Mouse (Mus musculus) heart, embryonic 14.5 days (tissue): Measurements from ENCODE around the gene Wdr4. TPM values are rescaled to one million over a fixed set of nuclear protein-coding genes. Genes with fewer than 3 reads are reported as not detected.

Experiments
- ATAC-seq: fragments of 200-750 bp; cut with Nextera tagmentation; 2 replicates; pipeline ENCODE4 v1.8.0; 2017; ENCODE audit warnings: low read depth, moderate TSS enrichment; ENCODE audit not compliant: insufficient number of reproducible peaks, insufficient read depth, low FRiP score
- H3K27ac ChIP-seq, 2 experiments: fragments of 200-500 bp in 1 of 2; fragments of 300-500 bp in 1 of 2; sonication (generic) in 1 of 2; replicated peaks in 1 of 2; 2 replicates each; pipeline ENCODE4 v1.5.1; 2012 to 2014; ENCODE audit warnings: low read depth in 2 of 2, low read length in 2 of 2, control low read depth in 1 of 2, mild to moderate bottlenecking in 1 of 2, mixed read lengths in 1 of 2; ENCODE audit not compliant: control insufficient read depth in 1 of 2, insufficient read depth in 1 of 2
- H3K27me3 ChIP-seq: fragments of 300-500 bp; sonication (generic); 2 replicates; pipeline ENCODE4 v1.6.1; 2014; ENCODE audit warnings: mild to moderate bottlenecking, low read length, control low read depth; ENCODE audit not compliant: control insufficient read depth, insufficient read depth
- H3K36me3 ChIP-seq: fragments of 300-500 bp; sonication (generic); 2 replicates; pipeline ENCODE4 v1.6.1; 2014; ENCODE audit warnings: mild to moderate bottlenecking, control low read depth, low read length, mixed read lengths; ENCODE audit not compliant: control insufficient read depth, insufficient read depth
- H3K4me1 ChIP-seq, 2 experiments: fragments of 200-500 bp in 1 of 2; fragments of 300-500 bp in 1 of 2; sonication (generic) in 1 of 2; 2 replicates each; pipeline ENCODE4 v1.6.1; 2012 to 2014; ENCODE audit warnings: low read length in 2 of 2, control low read depth in 1 of 2, mixed read lengths in 1 of 2; ENCODE audit not compliant: control insufficient read depth in 2 of 2, insufficient read depth in 2 of 2
- H3K4me2 ChIP-seq: fragments of 300-500 bp; sonication (generic); 2 replicates; pipeline ENCODE4 v1.6.1; 2014; ENCODE audit warnings: mild to moderate bottlenecking, low read length
- H3K4me3 ChIP-seq, 2 experiments: fragments of 200-500 bp in 1 of 2; fragments of 300-500 bp in 1 of 2; sonication (generic) in 1 of 2; 2 replicates each; pipeline ENCODE4 v1.5.1; 2012 to 2014; ENCODE audit warnings: low read length in 2 of 2, mild to moderate bottlenecking in 2 of 2, control low read depth in 1 of 2, low read depth in 1 of 2, moderate library complexity in 1 of 2; ENCODE audit not compliant: control insufficient read depth in 1 of 2, insufficient read depth in 1 of 2
- H3K9ac ChIP-seq: fragments of 300-500 bp; sonication (generic); 2 replicates; pipeline ENCODE4 v1.6.1; 2014; ENCODE audit warnings: mild to moderate bottlenecking, low read length
- H3K9me3 ChIP-seq: fragments of 300-500 bp; sonication (generic); 2 replicates; pipeline ENCODE4 v1.6.1; 2016; ENCODE audit warnings: low read length, control low read depth; ENCODE audit not compliant: control insufficient read depth
- WGBS: fragments of 180-500 bp; shearing (Covaris S2); extraction: QIAGEN DNeasy Blood & Tissue Kit; methylation state at CpG from one replicate; pipeline ENCODE4 v1.1.7; 2014; 5-methylcytosine and 5-hydroxymethylcytosine counted together
- polyA plus RNA-seq: library from polyadenylated mRNA; unstranded; fragments of >200 nt; fragmentation: Nextera tagmentation; extraction: Ambion mirVana; gene quantifications from 2 replicates; pipeline ENCODE4 v1.2.1, GENCODE M21; 2014

Wdr4 gene
- polyA plus RNA-seq, 1 experiment from 2014 or later, result 17.9 TPM

DNA sequence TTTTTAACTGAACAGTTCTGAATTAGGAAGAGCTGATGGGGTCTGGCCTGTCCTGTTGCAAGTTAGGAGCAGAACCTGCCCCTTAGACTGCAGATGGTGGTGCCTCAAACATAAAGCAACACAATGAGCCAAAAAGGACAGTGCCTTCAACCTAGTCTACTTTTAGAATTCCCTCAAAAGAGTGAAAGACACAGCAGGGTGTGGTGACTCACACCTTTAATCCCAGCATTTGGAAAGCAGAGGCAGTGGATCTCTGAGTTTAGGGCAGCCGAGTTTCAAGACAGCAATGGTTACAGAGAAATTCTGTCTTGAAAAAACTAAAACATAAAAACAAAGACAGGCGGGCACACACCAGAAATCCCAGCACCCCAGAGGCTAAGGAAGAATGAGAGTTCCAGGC is 15.8 kb downstream of the Wdr4 start:
- Histone ChIP-seq H3K4me3 (no peak overlapping the region), H3K36me3 (peaks cover 93% of the 10 kb centered on the region), H3K27me3 (no peaks in the 10 kb centered on the region), H3K27ac (no peak overlapping the region), H3K4me1 (peaks cover 0 to 3% of the 10 kb centered on the region in 2 experiments; a peak in 1 of 4 replicates), H3K9me3 (no peaks in the 10 kb centered on the region), H3K9ac (no peak overlapping the region), H3K4me2 (no peak overlapping the region)
- no peak for ATAC-seq
- 96% methylated on average over 2 of the region's 2 CpGs for WGBS

DNA sequence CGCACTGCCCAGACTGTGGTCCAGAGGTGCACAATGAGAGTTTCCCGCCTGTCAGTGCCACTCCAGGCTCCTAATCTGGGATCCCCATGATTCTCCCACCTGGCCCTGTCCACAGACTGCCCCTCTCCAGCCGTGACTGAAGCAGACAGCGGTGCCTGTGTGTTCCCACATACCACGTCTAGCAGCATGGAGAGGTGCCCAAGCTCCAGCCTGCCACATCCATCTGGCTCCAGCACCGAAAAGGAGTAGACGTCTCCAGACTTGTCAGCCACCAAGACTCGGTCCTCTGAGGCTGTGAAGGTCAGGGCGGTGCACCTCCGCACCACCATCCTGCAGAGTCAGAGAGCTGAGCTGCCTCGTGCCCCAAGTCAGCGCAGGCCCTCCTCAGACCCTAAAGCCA is 16.4 kb downstream of the Wdr4 start:
- no peak overlapping the region for H3K4me2 ChIP-seq
- 93% methylated on average over 12 of the region's 12 CpGs for whole genome bisulfite sequencing
- no peak overlapping the region for H3K4me3 ChIP-seq
- H3K27ac ChIP-seq, result no peak overlapping the region
- peaks cover 94% of the 10 kb centered on the region for H3K36me3 ChIP-seq
- no peaks in the 10 kb centered on the region for H3K27me3 ChIP-seq
- H3K4me1 ChIP-seq, result peaks cover 0 to 3% of the 10 kb centered on the region in 2 experiments; a peak in 1 of 4 replicates
- H3K9ac ChIP-seq, result no peak overlapping the region
- no peak for ATAC-seq
- H3K9me3 ChIP-seq, result no peaks in the 10 kb centered on the region

DNA sequence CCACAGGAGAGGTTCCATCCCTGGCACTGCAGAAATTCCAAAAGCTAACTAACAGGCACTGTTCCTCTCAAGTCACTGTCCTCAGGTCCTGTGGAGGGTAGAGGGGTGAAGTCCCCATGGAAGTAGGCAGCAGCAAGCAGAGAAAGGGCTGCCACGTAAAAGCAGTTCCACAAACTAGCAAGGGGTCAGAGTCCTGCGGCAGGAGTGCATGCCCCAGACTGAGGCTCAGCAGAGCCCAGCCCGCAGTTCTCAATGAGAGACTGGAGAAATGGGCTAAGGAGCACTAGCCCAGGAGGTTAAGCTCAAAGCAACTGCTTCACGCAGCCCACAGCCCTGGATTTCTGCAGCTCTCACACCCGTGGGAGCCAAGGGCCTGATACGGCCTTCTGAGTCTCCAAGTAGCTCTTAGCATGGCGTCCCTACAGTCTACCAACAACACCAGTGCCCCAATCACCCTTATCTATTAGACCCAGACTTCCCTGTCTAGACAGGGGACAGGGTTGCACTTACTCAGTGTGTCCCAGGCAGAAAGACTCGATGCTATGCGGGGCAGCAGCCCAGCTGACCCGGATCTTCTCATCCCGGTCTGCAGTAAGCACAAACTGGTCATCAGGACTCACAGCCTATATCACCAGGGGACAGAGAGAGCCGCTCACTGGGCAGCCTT is 17.4 kb downstream of the Wdr4 start:
- no peak for ATAC-seq
- H3K4me2 ChIP-seq, result no peak overlapping the region
- peaks cover 94% of the 10 kb centered on the region for H3K36me3 ChIP-seq

DNA sequence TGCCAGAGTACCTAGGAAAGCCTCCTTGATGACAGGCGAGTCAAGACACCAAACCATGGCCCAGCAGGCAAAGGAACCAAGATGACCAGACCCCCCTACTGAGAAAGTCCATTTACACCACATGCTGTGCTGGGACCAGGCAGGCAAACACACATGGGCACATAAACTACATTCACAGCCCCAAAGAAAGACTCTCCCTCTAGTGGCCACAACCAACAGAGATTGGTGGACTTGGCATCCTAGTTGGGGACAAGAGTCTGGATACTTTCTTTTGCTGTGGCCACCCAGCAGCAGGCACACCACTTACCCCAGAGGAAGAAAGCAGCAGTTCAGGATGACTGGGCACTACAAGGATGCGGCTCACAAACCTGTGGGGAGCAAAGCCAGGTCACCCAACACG is 18.9 kb downstream of the Wdr4 start:
- Histone ChIP-seq H3K9me3 (no peaks in the 10 kb centered on the region), H3K4me3 (no peak overlapping the region), H3K9ac (no peak overlapping the region), H3K27ac (no peak overlapping the region), H3K4me1 (peaks cover 0 to 3% of the 10 kb centered on the region in 2 experiments; a peak in 1 of 4 replicates), H3K4me2 (no peak overlapping the region), H3K27me3 (no peaks in the 10 kb centered on the region), H3K36me3 (peaks cover 96% of the 10 kb centered on the region)
- no peak for ATAC-seq
- 79% methylated on average over 3 of the region's 3 CpGs for WGBS

More for the DNA sequence above, 17.4 kb downstream of the Wdr4 start:
- 79% methylated on average over 12 of the region's 12 CpGs for WGBS
- H3K4me1 ChIP-seq, result peaks cover 0 to 3% of the 10 kb centered on the region in 2 experiments; a peak in 1 of 4 replicates
- no peak overlapping the region for H3K27ac ChIP-seq
- H3K27me3 ChIP-seq, result no peaks in the 10 kb centered on the region
- no peak overlapping the region for H3K4me3 ChIP-seq
- H3K9ac ChIP-seq, result no peak overlapping the region
- H3K9me3 ChIP-seq, result no peaks in the 10 kb centered on the region

DNA sequence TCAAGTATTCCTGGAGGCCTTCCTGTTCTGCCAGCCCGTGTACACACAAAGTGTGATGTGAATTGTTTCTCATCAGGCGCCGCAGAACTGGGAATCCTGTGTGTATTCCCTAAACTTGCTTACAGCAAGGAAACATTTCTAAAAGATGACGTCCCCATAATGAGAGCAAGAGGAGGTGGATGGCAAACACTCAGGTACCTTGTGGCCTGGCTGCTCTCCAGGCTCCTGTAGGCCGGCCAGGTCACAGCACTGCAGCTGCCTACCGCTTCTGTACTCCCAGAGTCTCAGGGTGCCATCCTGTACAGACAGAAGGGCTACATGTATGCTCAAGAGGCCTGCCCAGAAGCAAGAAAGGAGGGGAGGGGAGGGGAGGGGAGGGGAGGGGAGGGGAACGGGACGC is 19.4 kb downstream of the Wdr4 start:
- Histone ChIP-seq H3K9ac (no peak overlapping the region), H3K27ac (no peak overlapping the region), H3K4me2 (no peak overlapping the region), H3K4me1 (peaks cover 0 to 3% of the 10 kb centered on the region in 2 experiments; a peak in 1 of 4 replicates), H3K27me3 (no peaks in the 10 kb centered on the region), H3K9me3 (no peaks in the 10 kb centered on the region), H3K4me3 (no peak overlapping the region), H3K36me3 (peaks cover 96% of the 10 kb centered on the region)
- 94% methylated on average over 6 of the region's 8 CpGs for WGBS
- ATAC-seq, result no peak

- ATAC-seq, result no peak
- 93% methylated on average over 12 of the region's 12 CpGs for WGBS
- Histone ChIP-seq H3K9me3 (no peaks in the 10 kb centered on the region), H3K27ac (no peak overlapping the region), H3K4me2 (no peak overlapping the region), H3K9ac (no peak overlapping the region), H3K36me3 (peaks cover 95% of the 10 kb centered on the region), H3K4me1 (peaks cover 0 to 1% of the 10 kb centered on the region in 2 experiments; a peak in 1 of 4 replicates), H3K4me3 (no peak overlapping the region), H3K27me3 (no peaks in the 10 kb centered on the region)
Observed at GRCm38 (mm10) chr17:31499725-31500124, 20.1 kb downstream of the Wdr4 start.

DNA sequence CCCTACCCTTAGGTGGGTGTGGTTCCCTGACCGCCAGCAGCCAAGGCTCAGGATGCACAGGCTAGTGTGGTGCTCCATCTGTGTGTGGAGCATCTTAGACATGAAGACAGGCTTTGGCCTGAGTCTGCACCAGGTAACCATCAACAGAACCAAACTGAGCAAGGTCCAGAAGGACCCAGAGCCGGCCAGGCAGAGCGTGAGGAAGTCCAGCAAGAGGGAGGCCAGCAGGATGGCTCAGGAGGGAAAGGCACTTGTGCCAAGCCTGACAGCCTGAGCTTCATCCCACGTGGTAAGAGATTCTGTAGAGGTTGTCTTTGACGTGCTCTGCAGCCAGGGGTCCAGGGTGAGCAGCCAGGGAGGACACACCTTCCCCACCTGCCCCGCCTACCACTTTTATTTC is 22.1 kb downstream of the Wdr4 start:
- WGBS, result 83% methylated on average over 6 of the region's 6 CpGs
- H3K27ac ChIP-seq, result no peak overlapping the region
- no peak overlapping the region for H3K9ac ChIP-seq
- H3K36me3 ChIP-seq, result peaks cover 78% of the 10 kb centered on the region
- no peak overlapping the region for H3K4me2 ChIP-seq
- H3K4me3 ChIP-seq, result no peak overlapping the region
- no peaks in the 10 kb centered on the region for H3K9me3 ChIP-seq
- no peaks in the 10 kb centered on the region for H3K4me1 ChIP-seq
- no peak for ATAC-seq
- H3K27me3 ChIP-seq, result no peaks in the 10 kb centered on the region

GRCm38 (mm10) chr17:31494989-31495388 is 24.8 kb downstream of the Wdr4 start:
- Histone ChIP-seq H3K9ac (no peak overlapping the region), H3K9me3 (no peaks in the 10 kb centered on the region), H3K27me3 (no peaks in the 10 kb centered on the region), H3K27ac (no peak overlapping the region), H3K4me3 (no peak overlapping the region), H3K4me1 (no peaks in the 10 kb centered on the region), H3K36me3 (peaks cover 52% of the 10 kb centered on the region), H3K4me2 (no peak overlapping the region)
- 87% methylated on average over 1 of the region's 1 CpGs for WGBS
- no peak for ATAC-seq
